Mouse (Mus musculus): ENCODE data around the gene Hecw2.

Gene Hecw2

DNA sequence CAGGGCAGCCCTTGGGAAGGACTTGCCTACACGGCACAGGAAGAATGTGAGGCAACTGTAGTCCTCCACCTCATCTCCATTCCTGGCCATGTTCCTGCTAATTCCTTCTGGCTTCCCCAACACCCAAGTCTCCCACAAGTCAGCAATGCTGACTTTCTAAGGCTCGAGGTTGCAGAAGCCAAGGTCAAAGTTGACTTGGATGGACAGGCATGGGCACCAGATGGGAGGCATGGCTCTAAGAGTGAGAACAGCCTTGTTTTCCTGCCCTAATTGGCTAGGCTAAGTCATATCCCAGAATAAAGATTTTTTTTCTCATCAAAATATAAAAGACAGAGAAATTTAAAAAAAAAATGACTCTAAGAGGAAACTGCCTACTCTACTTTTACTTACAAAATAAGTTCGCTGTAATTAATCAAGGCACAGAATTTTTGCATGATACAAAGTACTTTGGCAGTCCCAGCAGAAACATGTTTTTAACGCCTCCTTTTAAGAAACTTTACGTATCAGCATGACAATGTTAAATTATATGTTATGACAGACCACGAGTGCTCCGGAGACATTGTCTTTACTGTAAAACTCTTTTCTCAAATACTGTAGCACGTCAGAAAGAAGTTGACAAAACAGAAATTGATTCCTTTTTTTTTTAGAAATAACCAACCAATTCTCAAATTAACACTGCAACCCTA lies 83.9 kb downstream of the Hecw2 start:
- no peak for DNase-seq

DNA sequence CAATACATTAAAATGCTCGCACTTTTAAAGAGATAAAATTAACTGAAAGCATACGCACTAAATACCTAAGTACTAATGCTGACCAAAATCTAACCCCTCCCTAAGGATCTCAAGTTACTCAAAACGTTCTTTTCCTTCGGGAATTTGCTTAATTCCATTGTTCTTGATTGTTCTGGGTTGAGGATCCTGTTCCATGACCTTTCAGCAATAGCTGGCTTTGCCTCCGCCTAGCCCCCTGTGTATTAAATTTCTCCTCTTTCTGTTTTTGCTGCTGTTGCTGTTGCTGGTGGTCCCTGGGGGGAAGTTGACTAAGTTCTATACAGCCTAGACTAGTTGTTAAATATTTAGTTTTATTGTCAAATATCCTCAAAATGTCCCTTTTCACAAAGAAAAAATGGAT lies 85.7 kb downstream of the Hecw2 start:
- DNase-seq = no peak

GRCm38 (mm10) chr1:54106756-54107155 lies 88.2 kb downstream of the Hecw2 start:
- DNase-seq = no peak

- no peak for DNase-seq
Observed at GRCm38 (mm10) chr1:54079708-54080107, 115.3 kb downstream of the Hecw2 start.

DNA sequence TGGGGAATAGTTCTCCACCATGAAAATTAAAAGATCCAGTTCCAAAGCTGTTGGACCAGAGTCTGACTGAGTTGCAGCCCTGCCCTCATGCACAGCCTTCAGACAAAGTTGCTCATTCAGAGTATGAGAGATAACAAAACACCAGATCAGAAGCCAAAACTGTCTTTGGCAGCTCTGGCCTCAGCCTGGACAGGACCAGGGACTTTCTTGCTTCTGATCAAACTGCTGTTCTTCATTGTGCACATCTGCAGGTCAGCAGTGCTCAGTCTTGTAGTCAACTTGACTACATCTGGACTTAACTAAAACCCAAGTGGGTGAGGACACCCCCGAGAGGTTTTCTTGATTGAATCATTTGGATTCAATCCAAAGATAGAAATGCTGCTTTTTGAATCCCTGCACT lies 120.5 kb downstream of the Hecw2 start:
- DNase-seq = no peak

DNA sequence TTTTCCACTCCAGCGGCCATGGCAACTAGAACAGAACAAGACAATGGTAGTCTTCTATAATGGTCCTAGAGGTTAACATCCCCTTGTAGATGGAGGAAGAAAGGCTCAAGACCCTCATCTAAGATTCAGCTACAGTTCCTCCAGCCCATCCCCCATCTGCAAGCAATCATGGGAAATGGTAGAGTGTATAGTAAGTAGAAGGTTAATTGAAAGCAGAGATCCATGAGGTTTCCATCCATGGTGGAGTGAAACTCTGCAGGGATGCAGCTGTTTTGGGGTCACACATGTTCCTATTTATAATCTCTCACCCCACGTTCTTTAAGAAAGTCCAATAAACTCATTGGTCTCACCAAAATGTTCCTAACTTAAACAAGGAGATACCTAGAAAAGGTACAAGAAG lies 124.8 kb downstream of the Hecw2 start:
- DNase-seq = no peak

DNA sequence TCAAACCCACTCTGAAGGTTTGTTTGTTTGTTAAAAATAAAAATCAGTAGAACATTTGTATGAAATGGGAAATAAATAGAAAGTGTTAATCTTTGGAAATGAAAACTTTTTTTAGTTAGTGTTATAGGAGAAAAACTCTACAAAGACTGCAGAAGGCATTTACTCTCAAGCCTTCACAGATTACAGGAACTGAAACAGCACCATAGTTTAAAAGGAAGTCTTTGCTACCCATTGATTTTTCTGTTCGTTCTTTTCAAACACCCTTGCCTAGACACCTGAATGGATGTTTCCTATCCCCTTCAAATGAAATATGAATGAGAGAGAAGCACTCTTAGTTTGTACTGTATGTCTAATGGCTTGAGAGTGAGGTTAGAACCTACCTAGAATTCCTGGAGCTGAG lies 126.7 kb downstream of the Hecw2 start:
- no peak for DNase-seq

DNA sequence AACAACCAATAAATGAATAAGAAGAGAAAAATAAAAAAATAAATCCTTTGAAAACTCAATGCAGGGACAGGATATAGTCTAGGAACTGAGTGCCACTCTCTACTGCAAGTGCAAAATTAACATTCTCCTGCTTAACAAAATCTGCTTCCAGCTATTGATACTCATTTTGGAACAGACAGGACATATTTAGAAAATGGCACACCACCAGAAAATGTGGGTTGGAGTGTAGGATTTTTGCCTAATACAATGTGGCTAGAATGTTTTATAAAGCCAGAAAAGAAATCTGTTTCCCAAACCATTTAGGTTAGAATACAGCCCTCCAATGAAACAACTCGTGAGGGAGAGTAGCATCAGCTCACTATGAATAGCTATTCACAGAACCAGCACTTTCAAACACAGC lies 129.5 kb downstream of the Hecw2 start:
- no peak for DNase-seq

DNA sequence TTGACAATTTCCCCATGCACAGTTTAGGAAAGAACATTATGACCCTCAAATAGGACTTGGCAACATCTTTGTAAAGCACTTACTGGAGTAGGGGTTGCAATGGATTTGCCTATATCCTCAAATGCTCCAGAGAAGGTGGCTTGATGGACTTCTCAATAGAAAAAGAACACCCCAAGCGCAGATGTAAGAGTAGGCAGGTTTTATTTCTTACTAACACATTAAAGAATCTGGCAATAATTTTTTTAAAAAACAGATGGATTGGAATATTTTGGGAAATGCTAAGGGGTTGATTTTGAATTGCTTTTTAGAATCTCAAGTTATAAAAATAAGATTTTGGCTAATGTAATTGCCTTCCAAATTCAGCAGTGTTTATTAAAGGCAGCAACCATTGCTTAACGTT lies 133.9 kb downstream of the Hecw2 start:
- DNase-seq = no peak

DNA sequence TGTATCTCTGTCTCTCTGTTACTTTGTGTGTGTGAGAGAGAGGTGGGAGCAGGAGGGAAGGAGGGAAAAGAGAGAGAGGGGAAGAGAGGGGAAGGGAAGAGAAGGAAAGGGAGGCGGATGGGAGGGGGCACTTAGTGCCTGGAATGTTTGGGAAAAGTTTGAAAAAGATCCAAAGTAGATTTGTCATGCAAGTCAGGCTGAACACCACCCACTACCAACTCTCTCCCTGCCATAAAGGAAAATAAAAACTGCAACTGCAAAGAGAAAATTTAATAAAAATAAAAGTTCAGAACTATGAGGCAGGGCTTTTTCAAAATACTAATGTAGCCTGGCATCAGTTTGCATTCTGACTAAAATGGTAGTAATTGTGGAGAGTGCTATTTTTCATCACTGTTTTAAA lies 135.2 kb downstream of the Hecw2 start:
- DNase-seq = no peak

DNA sequence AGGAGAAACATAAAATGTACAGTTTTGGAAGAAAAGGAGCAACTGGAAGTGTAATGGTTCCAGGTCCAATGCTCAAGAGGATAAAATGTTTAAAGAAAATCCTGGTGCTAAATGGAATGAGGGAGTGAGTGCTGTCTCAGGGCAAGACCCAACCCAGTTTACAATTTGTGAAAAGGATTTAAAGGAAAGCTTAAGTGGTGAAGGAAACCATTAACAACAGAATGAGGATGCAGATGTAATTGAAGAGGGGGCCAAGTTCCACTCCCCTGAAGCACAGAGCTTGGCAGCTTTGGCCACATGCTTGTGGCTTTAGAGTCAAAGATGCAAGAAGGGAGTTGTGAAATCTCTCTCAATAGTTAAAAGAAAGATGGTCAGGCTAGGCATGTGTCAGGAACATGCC lies 142.2 kb downstream of the Hecw2 start:
- DNase-seq = no peak

GRCm38 (mm10) chr1:54046923-54047322 lies 148.0 kb downstream of the Hecw2 start:
- no peak for DNase-seq

- peak; percentile 45 for DNase-seq
Observed at GRCm38 (mm10) chr1:54039062-54039461, 155.9 kb downstream of the Hecw2 start.

GRCm38 (mm10) chr1:54017686-54018085 lies 177.3 kb downstream of the Hecw2 start:
- no peak for DNase-seq

- DNase-seq = no peak
Observed at GRCm38 (mm10) chr1:54015739-54016138, 179.2 kb downstream of the Hecw2 start.

GRCm38 (mm10) chr1:54012414-54012813 lies 182.6 kb downstream of the Hecw2 start:
- no peak for DNase-seq

GRCm38 (mm10) chr1:54009418-54010064 lies 185.4 kb downstream of the Hecw2 start:
- no peak for DNase-seq

GRCm38 (mm10) chr1:54005860-54006386 lies 189.0 kb downstream of the Hecw2 start:
- no peak for DNase-seq

DNA sequence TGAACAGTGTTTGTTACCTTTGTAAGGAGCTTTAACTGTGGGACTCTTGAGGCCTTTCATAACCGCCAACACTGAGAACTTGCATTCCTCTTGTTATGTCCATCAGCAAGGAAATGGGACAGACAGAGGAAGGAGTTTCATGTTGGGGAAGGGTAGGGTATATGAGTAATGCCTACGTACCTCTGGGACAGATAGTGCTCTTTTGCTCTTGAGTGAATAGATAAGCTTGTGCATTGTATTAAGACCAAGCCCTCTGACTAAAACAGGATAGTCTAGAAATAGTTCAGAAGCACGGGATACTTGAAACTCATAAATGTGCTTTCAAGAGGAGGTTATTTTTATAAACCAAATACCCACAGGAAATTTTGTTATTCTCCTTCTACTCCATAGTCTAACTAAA lies 191.7 kb downstream of the Hecw2 start:
- no peak for DNase-seq

DNA sequence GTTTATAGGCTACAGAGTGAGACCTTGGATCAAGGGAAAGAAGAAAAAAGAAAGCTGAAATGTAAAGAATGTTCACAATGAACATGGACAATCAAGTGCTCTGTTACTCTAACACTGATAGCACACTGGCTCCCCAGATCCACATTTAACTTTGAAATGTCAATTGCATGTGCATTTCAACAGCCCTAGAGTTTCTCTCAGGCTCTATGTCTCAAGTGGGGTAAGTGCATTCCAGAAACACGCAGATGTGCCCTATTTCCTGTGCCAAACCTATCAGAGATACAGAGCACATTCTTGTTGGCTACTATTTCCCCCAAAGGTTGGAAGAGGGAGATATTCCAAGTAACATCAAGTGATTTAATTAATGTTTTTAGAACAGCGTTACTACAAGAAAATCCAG lies 192.9 kb downstream of the Hecw2 start:
- DNase-seq = no peak

- no peak for DNase-seq
Observed at GRCm38 (mm10) chr1:53997239-53997638, 197.7 kb downstream of the Hecw2 start.

GRCm38 (mm10) chr1:53986185-53986892 lies 208.6 kb downstream of the Hecw2 start:
- no peak for DNase-seq

GRCm38 (mm10) chr1:53978514-53978831 lies 216.5 kb downstream of the Hecw2 start:
- no peak for DNase-seq

DNA sequence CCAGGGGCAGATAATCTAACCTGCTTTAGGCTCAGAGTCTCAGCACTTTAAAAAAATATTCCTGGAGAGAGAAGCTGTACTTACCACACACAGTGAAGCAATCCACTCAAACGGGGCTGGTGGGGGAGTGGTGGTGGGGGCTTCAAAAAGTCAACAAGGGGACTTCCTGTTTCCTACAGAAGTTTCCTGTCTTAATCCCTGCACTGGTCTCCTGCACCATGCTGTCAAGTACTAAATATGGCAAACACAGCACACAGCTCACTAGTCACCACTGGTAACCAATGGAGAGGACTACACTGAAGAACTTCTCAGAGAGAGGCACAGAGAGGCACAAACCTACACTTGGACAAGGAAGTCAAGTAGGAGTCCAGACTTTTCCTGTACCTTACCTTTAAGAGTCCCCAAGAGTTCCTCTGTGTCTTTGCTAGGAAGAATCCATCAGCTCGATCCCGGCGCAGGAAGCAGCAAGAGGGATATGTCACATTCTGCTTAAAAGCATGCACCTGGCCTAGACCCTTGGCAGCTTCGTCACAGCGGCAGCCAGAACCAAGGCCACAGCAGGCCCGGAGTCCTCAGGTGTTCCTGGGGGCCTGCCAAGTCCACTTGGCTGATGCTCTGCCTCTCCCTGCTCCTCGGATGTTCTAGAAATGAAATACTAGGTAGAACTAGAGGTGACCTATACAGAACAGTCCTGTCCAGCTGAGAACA lies 217.0 kb downstream of the Hecw2 start:
- no peak for DNase-seq

All from thymus, postnatal 14 days (tissue).